Mouse (Mus musculus) thymus, adult 2 months (tissue): ENCODE measurements at regions not wholly inside any gene's neighbourhood (a gene's known extent, or its start where the extent isn't known, plus 50 kb on each side); places are given as distances from the start of the nearest gene placed in this dataset.

Experiments
- DNase-seq: peaks from one replicate; pipeline ENCODE4 v3.0.0; 2021
- H3K27ac ChIP-seq: fragments of 200-500 bp; 2 replicates; pipeline ENCODE4 v1.5.1; 2012; ENCODE audit warnings: low read length, control low read depth; ENCODE audit not compliant: control insufficient read depth, insufficient read depth
- H3K27me3 ChIP-seq: fragments of 200-500 bp; 2 replicates; pipeline ENCODE4 v1.6.1; 2012; ENCODE audit warnings: mild to moderate bottlenecking, low read length, moderate library complexity, mixed read lengths; ENCODE audit not compliant: control insufficient read depth, insufficient read depth
- H3K36me3 ChIP-seq: fragments of 200-500 bp; 2 replicates; pipeline ENCODE4 v1.6.1; 2012; ENCODE audit warnings: mild to moderate bottlenecking, low read length, moderate library complexity; ENCODE audit not compliant: control insufficient read depth, insufficient read depth
- H3K4me1 ChIP-seq: fragments of 200-500 bp; replicated peaks from 2 replicates; pipeline ENCODE4 v1.6.1; 2012; ENCODE audit warnings: low read length; ENCODE audit not compliant: control insufficient read depth, insufficient read depth
- H3K4me3 ChIP-seq: fragments of 200-500 bp; 2 replicates; pipeline ENCODE4 v1.5.1; 2012; ENCODE audit warnings: mild to moderate bottlenecking, low read length, control low read depth, moderate library complexity; ENCODE audit not compliant: control insufficient read depth, insufficient read depth
- CTCF ChIP-seq: fragments of 200-500 bp; IDR thresholded peaks from 2 replicates; pipeline ENCODE4 v1.5.1; 2012; ENCODE audit warnings: mild to moderate bottlenecking, control low read depth, low read length, moderate library complexity, borderline replicate concordance; ENCODE audit not compliant: control insufficient read depth, poor library complexity, insufficient read depth; ENCODE audit errors: extremely low read depth
- POLR2A ChIP-seq: fragments of 200-500 bp; IDR thresholded peaks from 2 replicates; pipeline ENCODE4 v1.6.1; 2012; ENCODE audit warnings: mild to moderate bottlenecking, low read length, control low read depth, moderate library complexity; ENCODE audit not compliant: control insufficient read depth, poor library complexity, insufficient read depth; ENCODE audit errors: extremely low read depth
- WGBS: fragments of 180-500 bp; shearing (Covaris S2); methylation state at CpG from one replicate; pipeline ENCODE4 v1.1.7; 2018; 5-methylcytosine and 5-hydroxymethylcytosine counted together

DNA sequence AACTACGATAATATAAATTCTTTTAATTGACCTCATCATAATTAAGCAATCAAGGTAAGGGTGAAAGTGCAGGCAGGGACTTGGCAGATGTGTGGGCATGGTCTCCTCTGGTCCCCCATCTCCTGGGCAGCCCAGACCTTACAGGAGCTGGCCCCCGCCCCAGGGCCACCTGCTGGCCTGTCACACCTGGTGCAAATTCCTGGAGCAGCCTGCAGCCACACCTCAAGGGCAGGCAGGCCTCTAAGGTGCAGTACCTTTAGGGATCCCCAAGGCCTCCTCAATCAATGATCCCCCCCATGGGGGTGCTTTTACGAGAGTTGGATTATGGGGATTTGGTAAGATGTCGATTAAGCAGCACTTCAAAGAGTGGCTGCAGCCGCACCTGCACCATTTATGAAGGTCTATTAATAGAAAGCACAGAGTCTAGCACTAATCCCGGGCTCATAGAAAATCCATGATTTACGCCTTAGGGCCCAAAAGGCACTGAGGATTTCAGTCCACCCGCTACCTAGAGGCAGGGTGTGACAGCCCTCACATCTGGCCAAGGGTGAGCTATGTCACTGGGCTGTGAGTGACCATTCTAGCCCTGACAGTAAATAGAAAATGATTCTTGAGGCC, 319.8 kb upstream of the 1700056E22Rik start:
- 91% methylated on average over 8 of the region's 8 CpGs for WGBS
- H3K36me3 ChIP-seq: no peaks in the 10 kb centered on the region
- H3K27me3 ChIP-seq: no peaks in the 10 kb centered on the region
- no peaks in the 10 kb centered on the region for H3K4me1 ChIP-seq
- no peak overlapping the region for H3K27ac ChIP-seq
- H3K4me3 ChIP-seq: no peak overlapping the region
- TF ChIP-seq POLR2A (no peak), CTCF (no peak)
- DNase-seq: no peak

DNA sequence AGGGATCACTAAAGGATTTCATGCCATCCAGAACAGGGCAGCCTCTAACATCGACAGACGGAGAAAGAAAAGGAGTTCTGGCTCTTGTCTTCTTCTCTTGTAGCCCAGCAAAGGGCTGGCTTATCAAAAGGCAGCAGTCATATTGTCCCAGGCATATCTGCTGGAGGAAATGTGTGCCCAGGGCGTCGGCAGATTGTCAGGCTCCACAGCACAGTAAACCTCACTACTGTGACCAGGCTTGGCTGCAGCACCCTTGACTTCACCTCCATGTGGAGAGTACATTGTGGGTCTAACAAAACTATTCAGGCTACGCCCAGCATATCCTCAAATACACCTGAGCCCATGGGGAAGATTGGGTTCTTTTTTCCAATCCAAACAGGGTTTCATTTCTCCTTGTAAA, 317.7 kb upstream of the 1700056E22Rik start:
- H3K27me3 ChIP-seq: no peaks in the 10 kb centered on the region
- H3K4me3 ChIP-seq: no peak overlapping the region
- no peaks in the 10 kb centered on the region for H3K4me1 ChIP-seq
- 75% methylated on average over 5 of the region's 5 CpGs for WGBS
- no peak overlapping the region for H3K27ac ChIP-seq
- H3K36me3 ChIP-seq: no peaks in the 10 kb centered on the region
- DNase-seq: no peak
- TF ChIP-seq POLR2A: no peak
- TF ChIP-seq CTCF: no peak

DNA sequence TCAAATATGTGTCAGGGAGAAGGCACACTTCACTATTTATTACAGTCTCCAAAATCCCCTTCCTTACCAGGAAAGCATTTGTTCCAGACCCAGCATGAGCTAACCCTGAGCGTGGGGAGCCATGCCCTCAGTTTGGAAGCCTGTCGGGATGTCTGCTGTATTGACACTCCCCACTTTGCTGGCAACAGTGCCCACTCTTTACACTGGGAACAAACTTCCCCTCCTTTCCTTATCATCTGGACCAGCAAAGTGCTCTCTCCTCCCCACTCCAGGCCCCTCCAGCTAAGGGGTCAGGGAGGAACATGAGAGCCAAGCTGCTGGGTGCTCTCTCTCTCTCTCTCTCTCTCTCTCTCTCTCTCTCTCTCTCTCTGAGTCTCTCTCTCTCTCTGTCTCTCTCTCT, 310.7 kb upstream of the 1700056E22Rik start:
- Histone ChIP-seq H3K27ac (no peak overlapping the region), H3K4me1 (no peaks in the 10 kb centered on the region), H3K27me3 (no peaks in the 10 kb centered on the region), H3K36me3 (no peaks in the 10 kb centered on the region), H3K4me3 (no peak overlapping the region)
- WGBS: 84% methylated on average over 2 of the region's 2 CpGs
- DNase-seq: no peak
- TF ChIP-seq CTCF (no peak), POLR2A (no peak)

DNA sequence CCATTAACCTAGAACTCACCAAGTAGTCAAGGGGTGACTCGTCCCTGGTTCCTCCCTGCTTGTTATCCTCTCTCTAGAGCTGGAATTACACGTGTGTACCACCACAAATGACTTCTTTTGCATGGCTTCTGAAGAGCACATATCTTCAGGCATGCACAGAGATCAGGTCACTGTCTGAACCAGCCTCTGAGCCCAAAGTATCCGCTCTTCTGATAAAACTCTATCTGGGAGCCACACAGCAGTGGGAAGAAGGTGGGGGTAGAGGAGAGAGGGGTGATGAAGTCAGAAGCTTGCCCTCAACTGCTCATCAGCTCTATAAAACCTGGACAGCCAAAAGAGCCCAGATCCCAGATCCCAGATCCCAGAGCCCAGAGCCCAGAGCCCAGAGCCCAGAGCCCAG, 301.9 kb upstream of the 1700056E22Rik start:
- H3K27me3 ChIP-seq: no peaks in the 10 kb centered on the region
- WGBS: 92% methylated on average over 3 of the region's 3 CpGs
- H3K27ac ChIP-seq: no peak overlapping the region
- TF ChIP-seq POLR2A (no peak), CTCF (no peak)
- H3K36me3 ChIP-seq: no peaks in the 10 kb centered on the region
- H3K4me1 ChIP-seq: no peaks in the 10 kb centered on the region
- DNase-seq: no peak
- no peak overlapping the region for H3K4me3 ChIP-seq

DNA sequence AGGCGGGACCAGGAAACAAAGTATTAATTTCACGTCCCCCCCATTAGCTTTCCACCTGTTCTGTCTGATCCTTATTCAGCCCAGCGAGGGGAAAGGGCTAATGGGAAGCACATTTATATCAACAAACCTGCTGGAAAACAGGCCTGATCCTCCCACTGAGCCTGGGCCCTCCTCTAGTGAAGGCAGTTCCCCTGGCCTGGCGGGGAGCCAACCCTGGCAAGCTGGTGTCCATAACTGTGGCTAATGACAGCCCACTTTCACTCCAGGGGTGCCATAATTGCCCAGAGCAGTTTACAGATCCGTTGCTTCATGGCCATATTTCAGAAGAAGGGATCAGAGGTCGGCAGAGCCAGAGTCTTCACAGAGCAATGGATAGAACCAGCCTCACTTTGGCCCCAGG, 301.2 kb upstream of the 1700056E22Rik start:
- TF ChIP-seq CTCF: no peak
- no peak for TF ChIP-seq POLR2A
- Histone ChIP-seq H3K4me3 (no peak overlapping the region), H3K36me3 (no peaks in the 10 kb centered on the region), H3K27ac (no peak overlapping the region), H3K27me3 (no peaks in the 10 kb centered on the region), H3K4me1 (no peaks in the 10 kb centered on the region)
- DNase-seq: no peak
- 87% methylated on average over 6 of the region's 6 CpGs for WGBS

DNA sequence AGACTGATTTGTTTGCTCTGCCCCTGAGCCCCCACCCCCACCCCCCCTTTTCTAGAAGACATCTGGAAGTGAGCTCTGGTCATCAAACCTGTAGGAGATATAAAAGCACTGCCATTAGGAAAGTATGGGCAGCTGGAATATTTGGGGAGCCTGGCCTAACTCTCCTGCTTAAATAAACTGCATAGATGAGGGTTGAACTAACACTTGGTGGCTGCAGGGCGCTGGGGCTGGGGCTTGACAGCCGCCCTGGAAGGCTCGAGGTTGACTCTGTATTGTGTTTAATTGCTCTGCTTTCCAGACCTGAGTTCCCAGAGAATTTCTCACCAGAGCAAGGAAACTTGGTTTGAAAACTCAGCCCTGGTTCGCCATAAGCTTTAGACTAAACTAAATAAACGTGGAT, 300.7 kb upstream of the 1700056E22Rik start:
- Histone ChIP-seq H3K4me3 (no peak overlapping the region), H3K27ac (no peak overlapping the region), H3K27me3 (no peaks in the 10 kb centered on the region), H3K4me1 (no peaks in the 10 kb centered on the region), H3K36me3 (no peaks in the 10 kb centered on the region)
- TF ChIP-seq POLR2A (no peak), CTCF (no peak)
- 90% methylated on average over 5 of the region's 5 CpGs for WGBS
- DNase-seq: no peak

DNA sequence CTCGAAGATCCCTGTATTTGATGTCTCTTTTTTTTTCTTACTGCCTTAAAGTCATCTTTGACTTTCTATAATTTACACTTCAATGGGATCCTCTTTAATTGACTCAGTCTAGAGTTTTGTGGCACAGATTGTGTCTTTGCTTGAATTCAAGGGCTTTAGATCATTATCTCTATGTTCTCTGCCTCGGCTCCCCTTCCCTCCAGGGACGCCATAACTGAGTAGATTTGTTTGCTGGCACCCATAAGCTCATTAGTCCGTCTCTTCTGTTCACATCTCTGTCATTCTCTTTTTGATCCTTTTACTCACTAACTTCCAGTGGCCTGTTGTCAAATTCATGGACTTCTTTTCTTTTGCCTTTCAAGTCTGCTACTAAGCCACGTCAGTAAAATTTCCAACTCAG, 299.0 kb upstream of the 1700056E22Rik start:
- 92% methylated on average over 5 of the region's 5 CpGs for WGBS
- TF ChIP-seq POLR2A (no peak), CTCF (no peak)
- no peak overlapping the region for H3K27ac ChIP-seq
- no peaks in the 10 kb centered on the region for H3K36me3 ChIP-seq
- no peaks in the 10 kb centered on the region for H3K27me3 ChIP-seq
- no peak for DNase-seq
- no peaks in the 10 kb centered on the region for H3K4me1 ChIP-seq
- no peak overlapping the region for H3K4me3 ChIP-seq
